Mouse (Mus musculus): ENCODE results near the gene Aar2. TPM values are rescaled to one million over a fixed set of nuclear protein-coding genes. Genes with fewer than 3 reads are reported as not detected.

Aar2 gene
- total and polyA plus RNA-seq, 3 experiments = 28.2 to 34.1 TPM; not detected in 1

GRCm38 (mm10) chr2:156576850-156577587 lies 29.6 kb downstream of the Aar2 start:
- Histone ChIP-seq H3K36me3 (ENCODE audit: control insufficient read depth in 1 of 2, insufficient read depth in 2 of 2, low read length in 2 of 2) (no peaks in the 10 kb centered on the region), H3K79me2 (ENCODE audit: control insufficient read depth, insufficient read depth, low read length, poor library complexity) (no peaks in the 10 kb centered on the region), H3K27ac (ENCODE audit: control insufficient read depth, low read depth, low read length) (no peak overlapping the region), H3K9ac (ENCODE audit: control insufficient read depth, low read depth, low read length, poor library complexity, severe bottlenecking) (no peak overlapping the region), H3K4me1 (ENCODE audit: control insufficient read depth in 1 of 2, insufficient read depth in 2 of 2, low read length in 2 of 2) (no peaks in the 10 kb centered on the region), H3K4me3 (ENCODE audit: control insufficient read depth in 1 of 2, insufficient read depth in 1 of 2, low read depth in 2 of 2, low read length in 2 of 2) (no peak overlapping the region), H3K27me3 (ENCODE audit: control insufficient read depth in 1 of 2, insufficient read depth in 2 of 2, low read length in 2 of 2) (0 out of 4 replicates have a peak, but pooled peaks cover 0 to 3% of the 10 kb centered on the region in 2 experiments), H3K9me3 (replicated peaks; ENCODE audit: insufficient read depth, low read length) (no peaks in the 10 kb centered on the region)
- no peak for DNase-seq (ENCODE audit: low read depth, low spot score)
- TF ChIP-seq HCFC1 (IDR thresholded peaks at IDR 0.05; ENCODE audit: low read depth, low read length) (no peak), UBTF (IDR thresholded peaks at IDR 0.05; ENCODE audit: borderline replicate concordance, insufficient read depth, low read depth, low read length) (no peak), NRF1 (IDR thresholded peaks at IDR 0.05; ENCODE audit: insufficient read depth, low read depth, low read length, poor library complexity, severe bottlenecking) (no peak), POLR2AphosphoS2 (IDR thresholded peaks at IDR 0.05; ENCODE audit: low read length) (no peak), MXI1 (IDR thresholded peaks at IDR 0.05; ENCODE audit: low read depth, low read length) (no peak), GATA1 (IDR thresholded peaks at IDR 0.05; ENCODE audit: low read depth, low read length) (no peak), ETS1 (IDR thresholded peaks at IDR 0.05; ENCODE audit: low read depth, low read length) (no peak), SMC3 (IDR thresholded peaks at IDR 0.05; ENCODE audit: low read depth, low read length) (no peak), TAL1 (IDR thresholded peaks at IDR 0.05; ENCODE audit: low read length) (no peak), ZMIZ1 (IDR thresholded peaks at IDR 0.05; ENCODE audit: low read depth, low read length) (no peak), RCOR1 (IDR thresholded peaks at IDR 0.05; ENCODE audit: low read depth, low read length) (no peak)

- peaks cover 0 to 8% of the 10 kb centered on the region in 2 experiments; a peak in 2 of 4 replicates for H3K27me3 ChIP-seq (ENCODE audit: control insufficient read depth in 1 of 2, insufficient read depth in 2 of 2, low read length in 2 of 2)
- no peak overlapping the region for H3K9ac ChIP-seq (ENCODE audit: control insufficient read depth, low read depth, low read length, poor library complexity, severe bottlenecking)
- H3K79me2 ChIP-seq (ENCODE audit: control insufficient read depth, insufficient read depth, low read length, poor library complexity) = no peaks in the 10 kb centered on the region
- no peak for TF ChIP-seq TBP (IDR thresholded peaks at IDR 0.05; ENCODE audit: low read depth, low read length)
- no peak for TF ChIP-seq POLR2A (IDR thresholded peaks at IDR 0.05; ENCODE audit: control insufficient read depth in 1 of 2, insufficient read depth in 1 of 2, low read depth in 1 of 2, low read length in 2 of 2, poor library complexity in 1 of 2)
- no peak for TF ChIP-seq UBTF (IDR thresholded peaks at IDR 0.05; ENCODE audit: borderline replicate concordance, insufficient read depth, low read depth, low read length)
- no peak for TF ChIP-seq HCFC1 (IDR thresholded peaks at IDR 0.05; ENCODE audit: low read depth, low read length)
- TF ChIP-seq ELF1 (IDR thresholded peaks at IDR 0.05; ENCODE audit: low read depth, low read length) = no peak
- no peak for TF ChIP-seq KAT2A (conservative IDR thresholded peaks at IDR 0.05; ENCODE audit: low read depth, low read length)
- TF ChIP-seq SMC3 (IDR thresholded peaks at IDR 0.05; ENCODE audit: low read depth, low read length) = no peak
- TF ChIP-seq TCF12 (IDR thresholded peaks at IDR 0.05; ENCODE audit: low read depth, low read length) = no peak
- no peak for TF ChIP-seq MYC (IDR thresholded peaks at IDR 0.05; ENCODE audit: low read depth, low read length)
- no peaks in the 10 kb centered on the region for H3K4me1 ChIP-seq (ENCODE audit: control insufficient read depth in 1 of 2, insufficient read depth in 2 of 2, low read length in 2 of 2)
- no peak for DNase-seq (ENCODE audit: low read depth, low spot score)
- no peaks in the 10 kb centered on the region for H3K9me3 ChIP-seq (replicated peaks; ENCODE audit: insufficient read depth, low read length)
- no peak overlapping the region for H3K27ac ChIP-seq (ENCODE audit: control insufficient read depth, low read depth, low read length)
- no peaks in the 10 kb centered on the region for H3K36me3 ChIP-seq (ENCODE audit: control insufficient read depth in 1 of 2, insufficient read depth in 2 of 2, low read length in 2 of 2)
- no peak overlapping the region for H3K4me3 ChIP-seq (ENCODE audit: control insufficient read depth in 1 of 2, insufficient read depth in 1 of 2, low read depth in 2 of 2, low read length in 2 of 2)
Observed at GRCm38 (mm10) chr2:156580507-156580906, 33.1 kb downstream of the Aar2 start.

All from MEL (cell line).